Mouse (Mus musculus) embryonic facial prominence, embryonic 14.5 days (tissue): ENCODE measurements at regions not wholly inside any gene's neighbourhood (a gene's known extent, or its start where the extent isn't known, plus 50 kb on each side); places are given as distances from the start of the nearest gene placed in this dataset.
A peak's percentile ranks its signal among the peaks of the same experiment; 100 is the strongest.

Source experiments
- ATAC-seq: fragments of 200-750 bp; cut with Nextera tagmentation; 2 replicates; pipeline ENCODE4 v1.8.0; 2017; ENCODE audit warnings: low read depth, moderate number of reproducible peaks, moderate TSS enrichment
- DNase-seq: peaks from one replicate; pipeline ENCODE4 v3.0.0-alpha.2; 2015; ENCODE audit warnings: low spot score
- H3K27ac ChIP-seq: fragments of 300-500 bp; sonication (generic); replicated peaks from 2 replicates; pipeline ENCODE4 v1.5.1; 2014; ENCODE audit warnings: low read depth, mild to moderate bottlenecking, low read length, moderate library complexity
- H3K27me3 ChIP-seq: fragments of 300-500 bp; sonication (generic); replicated peaks from 2 replicates; pipeline ENCODE4 v1.6.1; 2014; ENCODE audit warnings: low read length; ENCODE audit not compliant: control insufficient read depth, insufficient read depth
- H3K36me3 ChIP-seq: fragments of 300-500 bp; sonication (generic); 2 replicates; pipeline ENCODE4 v1.6.1; 2014; ENCODE audit warnings: low read length, mixed read lengths; ENCODE audit not compliant: control insufficient read depth, insufficient read depth
- H3K4me1 ChIP-seq: fragments of 300-500 bp; sonication (generic); 2 replicates; pipeline ENCODE4 v1.6.1; 2014; ENCODE audit warnings: antibody characterized with exemption, low read length; ENCODE audit not compliant: control insufficient read depth, insufficient read depth
- H3K4me2 ChIP-seq: fragments of 300-500 bp; sonication (generic); 2 replicates; pipeline ENCODE4 v1.6.1; 2014; ENCODE audit warnings: low read depth, mild to moderate bottlenecking, low read length, moderate library complexity, mixed read lengths
- H3K4me3 ChIP-seq: fragments of 300-500 bp; sonication (generic); 2 replicates; pipeline ENCODE4 v1.5.1; 2014; ENCODE audit warnings: low read depth, mild to moderate bottlenecking, low read length
- H3K9ac ChIP-seq: fragments of 300-500 bp; sonication (generic); 2 replicates; pipeline ENCODE4 v1.6.1; 2014; ENCODE audit warnings: low read depth, mild to moderate bottlenecking, low read length, moderate library complexity, mixed read lengths
- H3K9me3 ChIP-seq: fragments of 300-500 bp; sonication (generic); 2 replicates; pipeline ENCODE4 v1.6.1; 2016; ENCODE audit warnings: low read length; ENCODE audit not compliant: control insufficient read depth
- WGBS: fragments of 180-500 bp; shearing (Covaris S2); extraction: QIAGEN DNeasy Blood & Tissue Kit; methylation state at CpG from one replicate; pipeline ENCODE4 v1.1.7; 2014; 5-methylcytosine and 5-hydroxymethylcytosine counted together

DNA sequence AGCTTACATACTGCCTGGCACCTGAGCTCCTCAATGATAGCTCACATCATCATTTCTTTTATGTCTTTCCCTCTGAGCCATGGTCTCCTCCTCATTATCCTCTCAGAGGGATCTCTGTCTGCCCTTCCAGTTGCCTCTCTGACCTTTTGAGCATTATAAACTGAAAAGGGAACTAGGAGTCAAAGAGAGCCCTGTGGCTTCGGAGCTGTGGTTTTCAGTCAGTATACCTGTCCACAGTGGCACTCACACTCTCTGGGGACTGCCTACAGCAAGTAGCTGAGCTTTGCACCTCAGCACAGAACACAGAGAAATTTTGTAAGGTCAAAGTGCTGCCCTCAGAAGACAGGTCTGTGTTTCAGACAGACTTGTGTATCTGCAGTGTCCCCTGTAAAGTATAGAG is 538.7 kb downstream of the Ebf1 start:
- Histone ChIP-seq H3K9me3 (no peaks in the 10 kb centered on the region), H3K27ac (no peak overlapping the region), H3K27me3 (no peaks in the 10 kb centered on the region), H3K36me3 (no peaks in the 10 kb centered on the region), H3K4me3 (no peak overlapping the region), H3K4me2 (no peak overlapping the region), H3K4me1 (no peaks in the 10 kb centered on the region), H3K9ac (no peak overlapping the region)
- no peak for ATAC-seq
- 61% methylated on average over 1 of the region's 1 CpGs for WGBS
- DNase-seq = no peak

DNA sequence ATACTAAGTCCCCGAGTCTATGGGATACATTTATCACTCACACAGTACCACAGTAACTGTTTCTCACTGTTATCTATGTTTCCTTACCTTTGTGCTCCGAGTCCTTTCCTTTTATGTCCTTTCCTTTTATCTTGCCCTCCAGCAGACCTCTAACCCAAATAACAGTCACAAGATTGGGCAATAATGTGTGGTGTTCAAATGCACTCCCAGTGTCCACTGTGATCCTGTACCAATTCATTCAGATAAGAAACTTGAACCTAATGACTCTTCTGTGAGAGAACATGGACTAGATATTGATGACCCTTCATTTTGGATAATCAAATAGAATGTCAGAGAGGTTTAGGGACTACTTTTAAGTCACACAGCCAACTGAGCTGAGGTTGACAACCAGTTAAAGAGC is 541.2 kb downstream of the Ebf1 start:
- 64% methylated on average over 2 of the region's 2 CpGs for WGBS
- H3K27me3 ChIP-seq = no peaks in the 10 kb centered on the region

GRCm38 (mm10) chr11:45160871-45161270 is 543.8 kb downstream of the Ebf1 start:
- H3K4me3 ChIP-seq = no peak overlapping the region
- no peaks in the 10 kb centered on the region for H3K4me1 ChIP-seq
- no peak overlapping the region for H3K27ac ChIP-seq
- H3K27me3 ChIP-seq = no peaks in the 10 kb centered on the region
- no peak overlapping the region for H3K9ac ChIP-seq
- no peak for DNase-seq
- H3K36me3 ChIP-seq = no peaks in the 10 kb centered on the region
- H3K9me3 ChIP-seq = no peaks in the 10 kb centered on the region
- WGBS = 83% methylated on average over 8 of the region's 8 CpGs
- no peak overlapping the region for H3K4me2 ChIP-seq
- no peak for ATAC-seq

More for the DNA sequence above, 541.2 kb downstream of the Ebf1 start:
- H3K9ac ChIP-seq = no peak overlapping the region
- no peak overlapping the region for H3K27ac ChIP-seq
- no peaks in the 10 kb centered on the region for H3K9me3 ChIP-seq
- no peaks in the 10 kb centered on the region for H3K4me1 ChIP-seq
- no peaks in the 10 kb centered on the region for H3K36me3 ChIP-seq
- ATAC-seq (no peak), DNase-seq (no peak)
- no peak overlapping the region for H3K4me3 ChIP-seq
- H3K4me2 ChIP-seq = no peak overlapping the region

- 80% methylated on average over 2 of the region's 2 CpGs for WGBS
- H3K4me3 ChIP-seq = no peak overlapping the region
- H3K36me3 ChIP-seq = no peaks in the 10 kb centered on the region
- no peak overlapping the region for H3K4me2 ChIP-seq
- no peaks in the 10 kb centered on the region for H3K9me3 ChIP-seq
- H3K27me3 ChIP-seq = no peaks in the 10 kb centered on the region
- ATAC-seq (no peak), DNase-seq (no peak)
- H3K9ac ChIP-seq = no peak overlapping the region
- H3K27ac ChIP-seq = no peak overlapping the region
- H3K4me1 ChIP-seq = 0 out of 2 replicates have a peak, but pooled peaks cover 3% of the 10 kb centered on the region
Measured at GRCm38 (mm10) chr11:45173546-45173945, 556.4 kb downstream of the Ebf1 start.

DNA sequence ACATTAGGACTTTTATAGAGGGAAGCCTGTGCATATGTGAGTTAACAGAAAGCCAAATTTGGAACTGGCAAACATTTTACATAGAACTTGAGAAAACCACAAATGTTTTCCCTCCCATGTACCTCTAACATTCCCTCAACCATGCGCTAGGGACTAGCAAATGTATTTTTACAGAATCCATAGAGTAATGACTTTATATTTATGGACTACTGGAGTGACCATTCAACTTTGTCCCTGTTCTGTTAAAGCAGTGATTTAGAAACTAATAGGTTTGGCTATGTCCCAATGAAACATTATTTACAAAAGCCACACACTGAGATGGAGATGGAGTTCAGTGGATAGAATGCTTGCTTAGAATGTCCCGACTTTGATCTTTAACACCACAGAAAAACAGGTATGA is 557.0 kb downstream of the Ebf1 start:
- ATAC-seq (no peak), DNase-seq (no peak)

DNA sequence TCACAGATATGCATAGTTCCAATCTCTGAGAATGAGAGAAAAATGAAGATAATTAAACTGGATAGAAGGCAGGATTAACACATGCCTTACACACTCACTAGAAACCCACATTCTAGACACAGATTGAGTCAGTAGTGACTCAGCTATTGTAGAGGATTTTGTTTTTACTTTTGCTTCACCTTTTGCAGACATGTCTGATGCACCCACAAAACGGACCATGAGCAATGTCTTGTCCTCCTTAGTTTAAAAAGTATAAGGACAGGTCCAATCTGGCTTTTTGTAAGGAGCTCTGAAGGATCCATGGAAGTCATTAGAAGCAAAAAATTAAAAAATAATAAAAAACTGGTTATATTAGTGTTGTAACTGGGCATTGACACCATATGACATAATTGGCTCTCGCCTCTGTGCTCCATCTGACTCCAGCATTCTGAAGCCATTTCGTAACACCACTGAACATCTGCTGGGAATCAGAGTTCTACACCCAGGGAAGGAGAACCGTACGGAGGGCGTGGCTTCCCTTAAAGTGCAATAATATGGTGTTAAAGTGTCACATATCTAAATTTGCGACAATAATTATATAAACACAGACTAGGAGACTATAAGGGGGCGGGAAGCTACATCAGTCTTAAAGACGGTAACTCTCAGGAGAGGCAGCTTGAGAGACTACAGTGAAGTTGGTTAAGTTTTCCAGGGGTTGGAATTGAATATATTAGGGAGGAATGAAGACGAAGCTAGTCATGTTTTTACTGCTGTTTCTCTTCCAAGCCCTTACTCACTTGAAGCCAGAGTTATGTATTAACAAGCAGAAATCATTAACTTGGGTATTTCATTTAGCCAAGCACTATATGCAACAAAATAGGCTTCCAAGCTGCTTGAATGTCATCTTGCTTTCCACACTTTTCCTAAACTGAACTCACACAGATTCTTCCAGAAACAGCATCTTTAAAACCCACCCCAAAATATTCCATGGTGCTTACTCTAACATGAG is 558.0 kb downstream of the Ebf1 start:
- WGBS = 63% methylated on average over 10 of the region's 10 CpGs
- H3K4me3 ChIP-seq = no peak overlapping the region
- DNase-seq = peak; percentile 55
- no peak overlapping the region for H3K9ac ChIP-seq
- no peak overlapping the region for H3K4me2 ChIP-seq
- ATAC-seq = no peak
- H3K4me1 ChIP-seq = 0 out of 2 replicates have a peak, but pooled peaks cover 3% of the 10 kb centered on the region
- no peaks in the 10 kb centered on the region for H3K36me3 ChIP-seq
- H3K27me3 ChIP-seq = no peaks in the 10 kb centered on the region
- H3K9me3 ChIP-seq = no peaks in the 10 kb centered on the region
- no peak overlapping the region for H3K27ac ChIP-seq

More for the DNA sequence above, 557.0 kb downstream of the Ebf1 start:
- 0 out of 2 replicates have a peak, but pooled peaks cover 3% of the 10 kb centered on the region for H3K4me1 ChIP-seq
- no peak overlapping the region for H3K27ac ChIP-seq
- H3K9me3 ChIP-seq = no peaks in the 10 kb centered on the region
- no peaks in the 10 kb centered on the region for H3K36me3 ChIP-seq
- no peaks in the 10 kb centered on the region for H3K27me3 ChIP-seq
- WGBS = 75% methylated on average over 2 of the region's 2 CpGs
- H3K4me3 ChIP-seq = no peak overlapping the region
- H3K4me2 ChIP-seq = no peak overlapping the region
- H3K9ac ChIP-seq = no peak overlapping the region

DNA sequence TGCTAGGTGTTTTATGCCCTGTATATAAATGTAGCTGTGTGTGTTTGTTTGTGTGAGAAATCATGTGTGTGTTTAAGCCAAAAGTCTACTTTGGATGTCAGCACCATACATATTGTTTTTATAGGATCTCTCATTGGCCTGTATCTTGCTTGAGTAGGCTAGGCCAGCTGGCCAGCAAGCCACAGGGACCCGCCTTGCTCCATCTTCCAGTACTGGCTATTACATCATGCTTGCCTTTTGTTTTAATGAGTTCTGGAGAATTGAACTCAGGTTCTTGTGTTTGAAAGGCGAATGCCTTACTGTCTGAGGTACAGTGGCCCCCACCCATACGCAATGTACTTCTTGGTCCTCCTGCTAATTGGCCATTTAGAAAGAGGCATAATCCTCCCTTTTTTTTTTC is 559.9 kb downstream of the Ebf1 start:
- no peaks in the 10 kb centered on the region for H3K27me3 ChIP-seq
- H3K27ac ChIP-seq = no peak overlapping the region
- no peak overlapping the region for H3K4me2 ChIP-seq
- 89% methylated on average over 3 of the region's 3 CpGs for WGBS
- DNase-seq (no peak), ATAC-seq (no peak)
- H3K4me1 ChIP-seq = 0 out of 2 replicates have a peak, but pooled peaks cover 3% of the 10 kb centered on the region
- no peaks in the 10 kb centered on the region for H3K36me3 ChIP-seq
- no peak overlapping the region for H3K9ac ChIP-seq
- H3K4me3 ChIP-seq = no peak overlapping the region
- no peaks in the 10 kb centered on the region for H3K9me3 ChIP-seq

DNA sequence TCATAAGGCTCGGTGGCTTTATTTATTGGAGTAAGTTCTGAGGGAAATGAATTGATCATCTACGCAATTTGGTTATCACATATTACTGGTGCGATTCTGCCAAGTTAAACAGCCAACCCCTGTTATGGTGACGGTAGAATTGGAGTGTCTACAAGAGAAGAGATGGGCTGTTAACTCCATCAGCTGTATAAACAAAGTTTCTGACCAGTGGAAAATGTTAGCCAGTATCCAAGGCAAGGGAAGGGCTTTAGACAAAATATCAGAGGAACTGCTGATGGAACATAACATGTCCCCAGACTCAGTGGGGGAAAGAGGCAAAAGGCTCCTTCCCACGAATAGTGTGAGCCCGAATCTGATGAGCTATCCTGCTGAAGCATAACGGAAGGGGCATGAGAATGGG is 560.9 kb downstream of the Ebf1 start:
- Histone ChIP-seq H3K27ac (no peak overlapping the region), H3K4me3 (no peak overlapping the region), H3K27me3 (no peaks in the 10 kb centered on the region), H3K4me1 (0 out of 2 replicates have a peak, but pooled peaks cover 3% of the 10 kb centered on the region), H3K9me3 (no peaks in the 10 kb centered on the region), H3K4me2 (no peak overlapping the region), H3K36me3 (no peaks in the 10 kb centered on the region), H3K9ac (no peak overlapping the region)
- WGBS = 77% methylated on average over 7 of the region's 7 CpGs
- ATAC-seq (no peak), DNase-seq (no peak)

- Histone ChIP-seq H3K27ac (no peak overlapping the region), H3K27me3 (no peaks in the 10 kb centered on the region), H3K4me3 (no peak overlapping the region), H3K4me1 (0 out of 2 replicates have a peak, but pooled peaks cover 3% of the 10 kb centered on the region), H3K9me3 (no peaks in the 10 kb centered on the region), H3K36me3 (no peaks in the 10 kb centered on the region), H3K4me2 (no peak overlapping the region), H3K9ac (no peak overlapping the region)
- 67% methylated on average over 1 of the region's 1 CpGs for WGBS
- no peak for DNase-seq
- no peak for ATAC-seq
Measured at GRCm38 (mm10) chr11:45179019-45179418, 561.9 kb downstream of the Ebf1 start.
